Mouse (Mus musculus): ENCODE measurements around the gene Gstp1.

DNA sequence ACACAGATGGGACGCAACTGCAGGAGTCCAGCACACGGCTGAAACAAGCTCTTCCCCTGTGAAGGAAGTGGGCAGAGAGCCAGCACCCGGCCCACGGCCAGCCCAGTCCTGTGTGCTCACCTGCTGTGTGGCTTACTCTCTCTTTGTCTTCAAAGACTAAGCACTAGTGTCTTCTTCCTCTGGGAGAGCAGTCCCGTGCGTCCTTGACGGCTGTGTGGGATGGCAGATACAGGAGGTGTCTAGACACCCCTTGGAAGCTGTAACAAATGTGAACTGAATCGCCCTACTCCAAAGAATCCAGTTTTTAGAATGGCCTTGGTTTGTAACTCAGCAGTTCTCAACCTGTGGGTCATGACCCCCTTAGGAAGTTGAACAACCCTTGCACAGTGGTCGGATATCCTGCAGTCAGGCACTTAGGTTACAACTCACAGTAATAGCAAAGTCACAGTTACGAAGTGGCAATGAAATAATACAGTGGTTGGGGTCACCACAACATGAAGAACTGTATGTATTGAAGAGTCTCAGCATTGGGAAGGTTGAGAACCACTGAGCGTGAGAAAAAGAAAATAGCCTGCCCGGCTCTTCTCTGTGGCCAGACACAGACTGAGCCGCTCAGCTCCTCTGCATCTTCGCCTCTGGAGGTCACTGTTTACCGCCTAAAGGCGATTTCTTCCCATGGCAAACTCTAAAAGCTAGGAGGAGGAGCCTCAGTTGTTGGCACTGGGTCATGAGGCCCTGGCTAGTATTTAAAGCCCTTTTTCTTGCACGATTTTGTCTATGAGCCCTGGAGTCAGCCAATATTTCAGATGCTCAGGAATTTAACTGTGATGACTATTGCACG, 18.8 kb downstream of the Gstp1 start:
- peak; percentile 73 for TF ChIP-seq CTCF (IDR thresholded peaks at IDR 0.05; ENCODE audit: low read depth, low read length)
- no peak for TF ChIP-seq POLR2A (IDR thresholded peaks at IDR 0.05; ENCODE audit: insufficient read depth, low read length)

Data from ES-Bruce4 (cell line).